Mouse (Mus musculus): ENCODE measurements around the gene Zscan2. TPM values are rescaled to one million over a fixed set of nuclear protein-coding genes. Genes with fewer than 3 reads are reported as not detected.
A peak's percentile ranks its signal among the peaks of the same experiment; 100 is the strongest.

Gene Zscan2
- total and polyA plus RNA-seq, 3 experiments = 0.82 to 3.7 (median 1.7) TPM

- Histone ChIP-seq H3K27me3 (replicated peaks) (no peaks in the 10 kb centered on the region), H3K9ac (ENCODE audit: insufficient read depth, low read depth) (no peak overlapping the region), H3K4me1 (ENCODE audit: control insufficient read depth in 1 of 2, insufficient read depth in 2 of 2) (peaks cover 6 to 12% of the 10 kb centered on the region in 2 experiments; a peak in 3 of 4 replicates), H3K27ac (ENCODE audit: insufficient read depth, low read depth) (no peak overlapping the region), H3K9me3 (replicated peaks; ENCODE audit: low read length) (peaks cover 5% of the 10 kb centered on the region), H3K4me3 (replicated peaks in 1 of 3; ENCODE audit: low read depth in 2 of 3, low read length in 2 of 3, poor library complexity in 1 of 3) (no peak overlapping the region), H3K79me2 (replicated peaks; ENCODE audit: control insufficient read depth, extremely low read depth, insufficient read depth, poor library complexity, severe bottlenecking) (no peaks in the 10 kb centered on the region), H3K4me2 (ENCODE audit: insufficient read depth, low read depth, poor library complexity, severe bottlenecking) (no peak overlapping the region), H3K36me3 (replicated peaks in 1 of 2; ENCODE audit: control insufficient read depth in 1 of 2, insufficient read depth in 1 of 2, low read length in 1 of 2) (peaks cover 0 to 3% of the 10 kb centered on the region in 2 experiments)
- TF ChIP-seq ZC3H11A (IDR thresholded peaks at IDR 0.05; ENCODE audit: low read depth, low read length) (peak; percentile 90), NELFE (IDR thresholded peaks at IDR 0.05; ENCODE audit: low read depth, low read length) (0 out of 2 replicates have a peak, but pooled peaks have one; percentile 48), POLR2AphosphoS2 (IDR thresholded peaks at IDR 0.05; ENCODE audit: low read depth, low read length) (no peak), MEF2A (IDR thresholded peaks at IDR 0.05; ENCODE audit: borderline replicate concordance, low read depth, low read length) (peak; percentile 49; the same call in 1 of the 2 replicates), SMC3 (IDR thresholded peaks at IDR 0.05; ENCODE audit: low read depth, low read length) (peak; percentile 99), JUND (conservative IDR thresholded peaks at IDR 0.05; ENCODE audit: low read depth, low read length) (0 out of 2 replicates have a peak, but pooled peaks have one; percentile 15), MYC (IDR thresholded peaks at IDR 0.05; ENCODE audit: low read depth, low read length) (0 out of 2 replicates have a peak, but pooled peaks have one; percentile 28), IRF4 (IDR thresholded peaks at IDR 0.05; ENCODE audit: low read depth, low read length) (peak; percentile 43; the same call in 1 of the 2 replicates), BHLHE40 (IDR thresholded peaks at IDR 0.05; ENCODE audit: low read depth, low read length) (no peak), TCF12 (IDR thresholded peaks at IDR 0.05; ENCODE audit: low read depth, low read length) (0 out of 2 replicates have a peak, but pooled peaks have one; percentile 28), MAX (IDR thresholded peaks at IDR 0.05; ENCODE audit: low read length) (no peak), CTCF (conservative IDR thresholded peaks at IDR 0.05 in 1 of 2, IDR thresholded peaks at IDR 0.05 in 1 of 2; ENCODE audit: low read depth in 2 of 2, low read length in 2 of 2) (peak; percentile 84 to 97; a peak in 3 of 4 replicates), NRF1 (IDR thresholded peaks at IDR 0.05; ENCODE audit: low read depth, low read length) (no peak), MAZ (IDR thresholded peaks at IDR 0.05; ENCODE audit: low read depth, low read length) (peak; percentile 27; the same call in 1 of the 2 replicates)
- dilution Hi-C loops (cut with MboI; ENCODE audit: extremely low pct_ligation_motif_present, extremely low pct_unique_long_range_greater_than_20kb, low sequenced_read_pairs) = no loop called here
- in situ Hi-C loops (cut with MboI; ENCODE audit: low pct_ligation_motif_present, low pct_unique_long_range_greater_than_20kb, low sequenced_read_pairs) = loop anchor here (5.0 to 25.0 kb wide), 2 partner anchors 112 to 462 kb away; partner anchors contain the start of gene Fes
- DNase-seq (ENCODE audit: extremely low read depth) = peak; percentile 74
Measured at GRCm38 (mm10) chr7:80849710-80850109, 11.0 kb upstream of the Zscan2 start.

- Histone ChIP-seq H3K79me2 (replicated peaks; ENCODE audit: control insufficient read depth, extremely low read depth, insufficient read depth, poor library complexity, severe bottlenecking) (no peaks in the 10 kb centered on the region), H3K4me2 (ENCODE audit: insufficient read depth, low read depth, poor library complexity, severe bottlenecking) (no peak overlapping the region), H3K9ac (ENCODE audit: insufficient read depth, low read depth) (no peak overlapping the region), H3K4me1 (ENCODE audit: control insufficient read depth in 1 of 2, insufficient read depth in 2 of 2) (peaks cover 4 to 11% of the 10 kb centered on the region in 2 experiments; a peak in 3 of 4 replicates), H3K27me3 (replicated peaks) (no peaks in the 10 kb centered on the region), H3K36me3 (replicated peaks in 1 of 2; ENCODE audit: control insufficient read depth in 1 of 2, insufficient read depth in 1 of 2, low read length in 1 of 2) (no peaks in the 10 kb centered on the region), H3K4me3 (replicated peaks in 1 of 3; ENCODE audit: low read depth in 2 of 3, low read length in 2 of 3, poor library complexity in 1 of 3) (no peak overlapping the region), H3K27ac (ENCODE audit: insufficient read depth, low read depth) (no peak overlapping the region), H3K9me3 (replicated peaks; ENCODE audit: low read length) (peaks cover 5% of the 10 kb centered on the region)
- TF ChIP-seq GABPA (IDR thresholded peaks at IDR 0.05; ENCODE audit: insufficient replicate concordance, low read depth, low read length) (no peak), ETS1 (conservative IDR thresholded peaks at IDR 0.05; ENCODE audit: low read depth, low read length) (no peak), ZC3H11A (IDR thresholded peaks at IDR 0.05; ENCODE audit: low read depth, low read length) (no peak), E2F4 (IDR thresholded peaks at IDR 0.05; ENCODE audit: insufficient replicate concordance, low read depth, low read length) (no peak), CTCF (conservative IDR thresholded peaks at IDR 0.05 in 1 of 2, IDR thresholded peaks at IDR 0.05 in 1 of 2; ENCODE audit: low read depth in 2 of 2, low read length in 2 of 2) (no peak), KAT2A (IDR thresholded peaks at IDR 0.05; ENCODE audit: insufficient replicate concordance, low read length) (no peak), ZNF384 (IDR thresholded peaks at IDR 0.05; ENCODE audit: low read depth, low read length) (no peak)
- dilution Hi-C loops (cut with MboI; ENCODE audit: extremely low pct_ligation_motif_present, extremely low pct_unique_long_range_greater_than_20kb, low sequenced_read_pairs) = no loop called here
- no peak for DNase-seq (ENCODE audit: extremely low read depth)
- in situ Hi-C loops (cut with MboI; ENCODE audit: low pct_ligation_motif_present, low pct_unique_long_range_greater_than_20kb, low sequenced_read_pairs) = no loop called here
Measured at GRCm38 (mm10) chr7:80850520-80850919, 10.2 kb upstream of the Zscan2 start.

Data from CH12.LX (cell line).